Mouse (Mus musculus) frontal cortex, adult (tissue): ENCODE measurements around the gene H2afy.

Source experiments
- ATAC-seq: cut with Nextera tagmentation; 2 replicates; pipeline ENCODE4 v1.9.2; 2017; ENCODE audit warnings: mild to moderate bottlenecking, moderate library complexity, mixed read lengths; ENCODE audit not compliant: low TSS enrichment

H2afy gene

GRCm38 (mm10) chr13:56111601-56112000 lies 24.6 kb downstream of the H2afy start:
- ATAC-seq = no peak

DNA sequence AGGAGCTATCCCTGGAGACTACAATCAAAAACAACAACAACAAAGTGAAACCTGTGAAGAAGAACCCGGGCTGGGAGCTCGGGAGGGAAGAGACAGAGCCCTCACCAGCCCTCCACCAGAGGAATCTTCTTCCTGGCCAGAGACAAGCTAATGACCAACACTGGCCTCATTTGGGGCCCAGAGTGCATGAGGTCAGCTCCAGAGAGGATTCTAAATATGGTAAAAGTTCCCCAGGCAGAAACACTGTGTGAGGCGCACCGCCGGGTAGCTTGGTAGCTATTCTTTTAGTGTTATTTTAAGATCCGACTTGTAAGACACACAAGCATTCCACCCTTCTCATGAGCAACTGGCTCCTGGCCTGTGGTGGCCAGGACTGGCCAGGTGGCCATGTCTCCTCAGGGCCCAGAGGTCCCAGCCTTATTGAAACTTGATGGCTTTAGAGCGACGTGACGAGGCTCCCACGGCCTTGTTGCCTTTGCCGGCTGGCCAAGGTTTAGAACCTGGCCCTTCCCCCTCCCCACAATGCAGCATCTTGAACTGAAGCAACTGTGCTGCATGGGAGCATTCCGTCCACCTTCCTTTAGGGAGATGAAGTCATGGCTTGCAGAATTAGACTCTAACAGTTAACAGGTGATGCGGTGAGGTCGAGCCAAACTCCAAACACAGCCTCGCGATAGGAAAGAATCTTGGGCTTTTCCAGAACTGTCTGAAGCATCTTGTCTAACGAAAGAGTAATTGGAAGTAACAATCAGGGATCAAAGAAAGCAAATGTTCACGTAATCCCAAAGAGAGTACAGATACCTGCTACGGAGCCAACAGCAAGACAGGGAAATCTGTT lies 25.2 kb downstream of the H2afy start:
- no peak for ATAC-seq

DNA sequence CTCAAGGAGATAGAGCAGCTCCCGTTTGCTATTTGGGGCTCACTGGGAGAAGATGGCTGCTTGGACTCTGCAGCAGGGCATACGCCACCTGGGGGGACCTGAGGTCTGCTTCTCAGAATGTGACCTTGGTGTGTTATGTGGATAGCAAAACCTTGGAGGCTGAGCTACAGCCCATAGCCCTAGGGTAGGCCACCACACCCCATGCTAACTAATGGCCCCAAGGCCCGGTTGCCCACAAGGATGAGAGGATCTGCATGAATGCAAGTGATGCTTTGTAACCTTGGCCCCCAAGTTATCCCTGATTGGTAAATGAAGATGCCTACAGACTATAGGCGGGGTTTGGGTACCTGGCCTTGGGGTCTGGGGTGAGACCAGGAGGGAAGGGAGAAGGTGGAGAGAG lies 26.5 kb downstream of the H2afy start:
- ATAC-seq = no peak

- no peak for ATAC-seq
Measured at GRCm38 (mm10) chr13:56108849-56109519, 27.2 kb downstream of the H2afy start.

DNA sequence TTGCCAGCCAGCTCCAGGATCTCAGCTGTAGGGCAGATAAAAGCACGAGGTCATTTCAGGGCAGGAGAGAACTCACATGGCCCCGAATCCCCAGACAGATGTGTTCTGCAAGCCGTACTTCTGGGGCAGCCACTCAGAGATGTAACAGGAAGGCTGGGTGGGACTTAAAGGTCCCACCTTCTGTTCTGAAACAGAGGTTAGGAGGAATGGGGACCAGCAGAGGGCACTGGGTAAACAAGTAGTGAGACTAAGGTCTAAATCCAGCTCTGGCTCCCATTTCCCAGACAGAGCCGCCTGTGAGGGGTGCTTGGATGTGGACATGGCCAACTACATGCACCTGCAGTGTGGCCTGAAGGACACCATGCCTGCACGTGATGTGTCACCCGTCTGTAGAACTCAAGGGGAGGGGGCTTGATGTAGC lies 31.2 kb downstream of the H2afy start:
- ATAC-seq = 0 out of 2 replicates have a peak, but pooled peaks have one; percentile 16

GRCm38 (mm10) chr13:56103796-56104746 lies 32.1 kb downstream of the H2afy start:
- peak; percentile 64; the same call in 1 of the 2 replicates for ATAC-seq

DNA sequence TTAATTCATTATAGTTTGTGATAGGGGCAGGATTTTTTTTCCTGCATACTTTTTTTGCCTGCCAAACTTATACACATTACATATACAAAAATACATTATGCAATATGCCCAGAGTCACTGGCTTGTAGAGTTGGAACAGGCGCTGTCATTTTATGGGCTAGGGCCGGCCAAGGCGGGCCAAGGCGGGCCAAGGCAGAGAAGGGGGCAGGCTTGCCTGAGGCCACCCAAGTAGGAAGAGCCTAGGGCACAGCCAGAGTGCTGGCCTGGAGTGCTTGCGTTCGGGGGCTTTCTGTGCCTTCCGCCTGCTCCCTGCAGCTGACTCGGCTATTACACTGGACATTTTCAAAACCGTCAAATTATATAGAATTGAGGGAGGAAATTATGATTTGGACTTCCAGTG lies 34.0 kb downstream of the H2afy start:
- ATAC-seq = no peak

- no peak for ATAC-seq
Measured at GRCm38 (mm10) chr13:56095601-56096195, 40.5 kb downstream of the H2afy start.

- ATAC-seq = no peak
Measured at GRCm38 (mm10) chr13:56094544-56094943, 41.6 kb downstream of the H2afy start.

GRCm38 (mm10) chr13:56093680-56094079 lies 42.5 kb downstream of the H2afy start:
- ATAC-seq = peak; percentile 64; the same call in 1 of the 2 replicates

DNA sequence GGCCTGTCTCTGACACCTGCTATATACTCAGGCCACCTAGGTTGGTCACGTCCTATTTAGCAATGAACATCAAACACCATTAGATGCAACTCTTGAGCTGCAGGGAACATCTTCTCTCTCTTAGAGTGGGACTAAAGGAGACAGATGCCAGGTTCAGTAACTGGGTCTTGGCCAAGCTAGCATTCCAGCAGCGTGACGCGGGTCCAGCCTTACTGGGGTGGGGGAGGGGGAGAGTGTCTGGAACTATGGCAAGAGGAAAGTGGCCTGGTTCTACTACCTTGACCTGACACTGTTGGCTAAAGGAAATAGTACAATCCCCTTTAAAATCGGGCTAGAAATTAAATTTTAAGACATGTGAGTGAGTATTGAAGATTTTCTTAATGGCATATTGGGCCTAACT lies 43.6 kb downstream of the H2afy start:
- ATAC-seq = no peak

- no peak for ATAC-seq
Measured at GRCm38 (mm10) chr13:56090597-56090996, 45.6 kb downstream of the H2afy start.

GRCm38 (mm10) chr13:56088602-56089001 lies 47.6 kb downstream of the H2afy start:
- 0 out of 2 replicates have a peak, but pooled peaks have one; percentile 41 for ATAC-seq

- no peak for ATAC-seq
Measured at GRCm38 (mm10) chr13:56087936-56088335, 48.2 kb downstream of the H2afy start.

- ATAC-seq = no peak
Measured at GRCm38 (mm10) chr13:56084146-56084905, 51.8 kb downstream of the H2afy start.

DNA sequence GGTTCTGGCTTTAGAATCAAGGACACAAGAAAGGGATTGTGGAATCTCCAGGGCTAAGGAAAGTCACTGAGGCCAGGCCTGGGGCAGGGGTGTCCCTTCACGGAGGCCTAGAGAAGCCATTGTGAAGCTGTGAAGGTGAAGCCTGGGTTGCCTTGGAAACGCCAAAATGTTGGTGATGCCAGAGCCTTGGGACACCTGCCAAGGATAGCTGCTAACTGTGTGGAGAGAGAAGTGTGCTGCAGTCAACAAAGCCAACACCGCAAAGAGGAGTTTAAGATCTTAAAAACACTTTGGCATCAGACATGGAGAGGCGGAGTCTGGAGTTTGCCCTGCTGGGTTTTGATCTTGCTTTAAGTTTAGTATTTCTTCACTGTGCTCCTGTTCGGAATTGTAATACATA lies 54.5 kb downstream of the H2afy start:
- peak; percentile 31; the same call in 1 of the 2 replicates for ATAC-seq

DNA sequence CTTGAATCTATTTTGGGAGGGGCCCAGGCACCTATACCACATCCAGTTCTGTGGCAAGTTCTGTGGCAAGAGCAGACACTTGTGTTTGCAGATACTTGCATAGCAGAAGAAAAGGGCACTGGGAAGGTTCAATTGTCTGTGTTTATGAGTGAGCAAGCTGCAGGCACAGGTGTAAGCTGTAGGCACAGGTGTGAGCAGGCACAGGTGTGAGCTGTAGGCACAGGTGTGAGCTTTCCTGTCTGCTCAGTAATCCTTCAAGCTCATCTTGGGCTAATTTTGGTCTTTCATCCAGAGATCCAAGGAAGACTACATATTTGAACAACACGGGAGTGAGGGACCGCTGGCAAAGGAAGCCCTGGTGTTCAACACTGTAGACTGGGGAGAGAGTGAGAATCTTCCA lies 56.5 kb downstream of the H2afy start:
- ATAC-seq = no peak

- ATAC-seq = no peak
Measured at GRCm38 (mm10) chr13:56078724-56079262, 57.4 kb downstream of the H2afy start.

DNA sequence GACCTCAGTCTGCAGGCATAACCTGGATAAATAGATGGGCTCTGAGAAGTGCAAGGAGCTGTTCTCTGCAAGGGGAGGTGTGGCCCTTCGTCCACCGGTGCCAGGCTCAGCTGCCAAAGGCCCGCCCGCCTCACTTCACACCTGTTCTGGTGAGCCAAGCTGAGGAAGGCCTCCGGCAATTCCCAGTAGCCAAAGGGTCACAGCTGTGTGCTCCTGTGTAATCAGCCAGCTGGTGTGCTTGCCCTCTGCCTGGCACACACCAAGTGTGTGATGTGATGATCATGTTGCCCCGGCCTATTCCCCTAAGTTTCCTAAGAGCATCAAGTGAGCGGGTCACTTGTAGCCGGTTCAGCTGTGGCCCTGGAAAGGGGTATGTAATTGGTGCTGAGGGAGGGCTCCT lies 60.2 kb downstream of the H2afy start:
- ATAC-seq = no peak

DNA sequence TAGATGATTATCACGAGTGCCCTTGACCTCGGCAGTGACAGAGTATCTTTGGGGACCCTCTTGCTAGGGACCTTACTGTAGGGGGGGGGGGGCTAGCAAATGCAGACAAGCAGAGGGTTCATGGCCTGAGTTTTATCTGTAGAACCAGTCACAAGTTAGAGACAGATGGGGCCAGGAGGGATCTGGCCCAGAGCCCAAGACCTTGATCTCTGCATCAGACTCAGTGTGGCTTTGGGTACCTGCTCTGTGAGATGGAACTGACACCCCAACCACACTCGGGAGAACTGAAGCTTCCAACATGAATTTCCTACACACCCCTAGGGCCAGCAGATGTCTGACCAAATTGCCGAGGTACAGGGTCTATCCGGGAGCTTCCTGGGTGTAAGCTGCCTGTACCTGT lies 63.0 kb downstream of the H2afy start:
- ATAC-seq = no peak
